Mouse (Mus musculus) left cerebral cortex, postnatal 14 days (tissue): Measurements from ENCODE around the gene Prss16. TPM values are rescaled to one million over a fixed set of nuclear protein-coding genes. Genes with fewer than 3 reads are reported as not detected.

Source experiments
- DNase-seq, 2 experiments: peaks; one replicate each; pipeline ENCODE4 v3.0.0; 2021 to 2022; ENCODE audit warnings: low spot score in 2 of 2, mixed read lengths in 1 of 2
- intact Hi-C: fragments of 180-260 bp; cut with DNase I; formaldehyde crosslinking; loops from one replicate; pipeline ENCODE4 v1.15.1; 2025
- total RNA-seq, 2 experiments: library from RNA; stranded (reverse); gene quantifications; 2 replicates each; pipeline ENCODE4 v1.2.3; 2021

Prss16 gene
- total RNA-seq, 2 experiments from 2014 or later = 0.19 TPM; not detected in 1

- peak; percentile 77 to 85 for DNase-seq
- intact Hi-C loops = no loop called here
These were observed 6.2 kb upstream of the Prss16 start for GRCm38 (mm10) chr13:22015479-22016450.

- DNase-seq = no peak
- intact Hi-C loops = no loop called here
These were observed 4.9 kb upstream of the Prss16 start for GRCm38 (mm10) chr13:22014411-22014845.

DNA sequence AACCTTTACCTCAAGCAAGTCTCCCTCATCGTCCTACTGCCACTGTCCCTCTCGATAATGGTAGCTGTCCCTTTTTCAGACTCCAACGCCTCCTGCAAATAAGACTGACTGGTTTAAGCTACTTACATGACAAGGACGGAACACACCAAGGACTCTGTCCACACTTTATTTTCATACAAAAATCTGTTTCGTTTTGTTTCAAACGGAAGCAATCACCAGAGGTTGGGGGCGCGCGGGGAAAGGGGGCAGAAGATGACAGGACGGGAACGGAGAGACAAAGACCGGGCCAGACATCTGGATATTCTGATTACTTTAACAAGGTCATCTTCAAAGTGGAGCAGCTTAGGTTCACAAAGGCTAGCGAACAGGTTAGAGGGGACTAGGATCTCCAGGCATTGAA lies 4.2 kb upstream of the Prss16 start:
- no peak for DNase-seq
- intact Hi-C loops = no loop called here

- DNase-seq = no peak
- intact Hi-C loops = no loop called here
These were observed 835 bp downstream of the Prss16 start for GRCm38 (mm10) chr13:22008707-22009106.

DNA sequence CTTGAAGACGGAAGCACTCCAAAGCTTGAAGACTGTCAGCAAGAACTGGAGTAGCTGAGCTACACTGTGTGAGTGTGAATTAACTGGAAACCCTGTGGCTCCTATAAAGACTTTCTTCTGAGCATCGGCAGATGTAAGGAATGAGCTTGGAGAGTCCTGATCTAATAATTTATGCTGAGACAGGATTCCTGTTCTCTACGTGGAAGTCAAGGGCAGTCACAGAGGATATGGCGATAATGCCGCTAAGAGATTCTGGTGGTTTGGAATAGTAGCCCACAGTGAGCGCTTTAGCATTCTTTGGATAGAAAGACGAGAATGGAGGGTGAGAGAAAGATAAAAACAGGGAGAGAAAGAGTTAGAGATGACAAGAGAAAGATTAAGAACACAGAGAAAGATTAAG lies 1.7 kb downstream of the Prss16 start:
- DNase-seq = no peak
- intact Hi-C loops = no loop called here

DNA sequence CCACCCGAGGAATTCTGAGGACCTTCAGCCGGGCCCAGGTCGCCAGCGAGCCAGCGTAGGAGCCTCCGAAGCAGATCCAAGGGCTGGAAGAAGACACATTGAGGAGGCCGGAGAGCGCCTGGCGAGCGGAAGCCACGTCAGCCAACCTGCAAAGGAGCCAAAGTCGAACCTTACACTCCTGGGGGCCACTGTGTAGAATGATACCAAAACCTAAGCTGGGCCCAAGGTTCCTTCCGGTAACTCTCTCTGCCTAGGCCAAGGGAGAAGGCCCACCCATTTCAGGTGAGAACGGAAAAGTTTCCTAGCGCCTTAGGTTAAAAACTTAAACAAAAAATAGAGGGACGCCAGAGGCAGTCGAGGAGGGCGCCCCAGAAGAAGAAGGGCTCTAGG lies 2.4 kb downstream of the Prss16 start:
- intact Hi-C loops = no loop called here
- no peak for DNase-seq

DNA sequence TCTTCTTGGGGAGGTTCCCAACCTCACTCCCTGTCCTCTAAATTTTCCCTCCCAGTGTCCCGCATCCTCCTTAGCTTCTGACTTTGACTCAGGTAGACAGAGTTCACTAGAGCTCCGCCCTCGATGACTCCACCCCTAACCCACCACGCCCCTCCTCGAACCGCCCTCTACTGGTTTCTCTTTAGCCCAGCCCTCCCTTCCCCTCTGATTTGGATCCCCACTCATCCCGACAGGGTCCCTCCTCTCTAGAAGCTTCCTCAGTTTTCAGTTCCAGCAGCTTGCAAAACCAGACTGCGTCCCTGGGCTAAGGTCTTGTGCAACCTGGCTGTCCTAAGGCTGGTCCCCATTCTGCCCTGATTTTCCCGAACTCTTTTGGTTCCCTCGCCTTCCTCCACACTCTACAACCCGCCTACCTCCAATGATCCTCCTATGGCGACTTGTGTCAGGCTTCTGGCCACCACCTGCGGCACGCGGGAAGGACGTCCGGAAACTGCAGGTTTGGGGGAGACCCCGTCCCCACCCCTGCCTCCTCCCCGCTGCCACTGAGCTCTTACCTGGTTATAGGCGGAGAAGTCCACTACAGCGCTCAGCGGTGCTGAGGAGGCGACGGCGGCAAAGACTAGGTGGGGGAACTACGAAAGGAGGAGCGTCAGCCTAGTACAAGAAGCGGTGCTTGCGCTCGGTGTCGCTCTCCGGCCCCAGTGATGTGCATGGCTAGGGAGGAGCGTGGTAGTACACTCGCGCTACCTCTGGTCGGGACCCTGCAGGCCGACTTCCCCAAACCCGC lies 3.0 kb downstream of the Prss16 start:
- DNase-seq = no peak
- intact Hi-C loops = no loop called here

DNA sequence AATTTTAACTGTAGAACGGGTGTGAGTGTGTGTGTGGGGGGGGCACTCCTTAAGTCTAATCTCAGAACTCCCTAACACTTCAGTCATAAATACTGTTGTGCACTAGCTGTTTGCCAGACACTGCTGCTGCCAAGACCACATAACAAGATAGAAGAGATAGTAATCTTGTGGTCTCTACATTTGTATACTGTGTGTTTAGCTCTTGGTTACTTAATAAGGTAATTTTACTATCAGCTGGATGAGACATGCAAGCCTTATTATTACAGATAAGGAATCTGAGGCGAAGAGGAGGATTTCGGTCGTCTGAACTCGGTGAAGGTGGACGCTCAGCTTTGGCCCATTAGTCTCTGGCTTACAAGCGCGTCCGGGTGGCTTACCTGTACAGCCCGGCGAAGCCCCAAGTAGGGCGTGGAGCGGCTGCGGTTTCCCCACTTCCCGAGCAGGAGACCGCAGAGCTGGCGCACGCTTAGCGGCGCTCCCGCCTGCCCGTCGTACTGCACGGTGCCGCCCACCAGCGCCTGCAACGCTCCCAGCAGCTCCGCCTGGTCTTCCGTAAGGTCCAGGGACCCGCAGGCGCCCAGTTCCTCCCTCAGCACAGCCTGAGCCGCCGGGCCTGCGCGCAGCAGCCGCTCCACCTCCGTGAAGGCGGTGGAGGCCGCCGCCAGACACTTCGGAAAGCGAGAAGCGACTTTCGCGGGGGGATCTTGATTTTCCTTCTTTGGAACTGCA lies 3.8 kb downstream of the Prss16 start:
- intact Hi-C loops = no loop called here
- DNase-seq = peak in 1 of 2 experiments; percentile 22

- intact Hi-C loops = no loop called here
- DNase-seq = no peak
These were observed 7.7 kb downstream of the Prss16 start for GRCm38 (mm10) chr13:22001823-22002222.

DNA sequence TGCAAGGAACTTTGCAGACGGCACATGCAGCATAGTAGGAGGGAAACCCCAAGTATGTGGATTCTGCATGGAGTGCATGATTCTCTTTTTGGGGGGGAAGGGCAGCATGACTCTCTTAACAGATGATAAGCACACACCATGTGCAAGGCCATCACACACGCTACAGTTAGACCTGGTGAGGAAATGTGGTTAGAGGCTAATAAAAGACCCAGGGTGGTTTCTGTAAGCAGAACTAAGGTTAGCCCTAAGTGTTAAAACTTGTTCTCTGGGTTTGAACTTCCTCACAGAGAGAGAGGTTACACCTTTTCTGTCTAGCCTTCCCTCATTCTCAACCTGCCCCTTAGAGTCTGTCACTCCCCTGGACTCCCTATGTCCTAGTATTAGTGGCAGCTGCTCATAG lies 8.2 kb downstream of the Prss16 start:
- intact Hi-C loops = no loop called here
- DNase-seq = no peak

- no peak for DNase-seq
- intact Hi-C loops = loop anchor here (5.0 kb wide), 1 partner anchor 82 kb away; no protein-coding TSS in a partner anchor
These were observed 10.4 kb downstream of the Prss16 start for GRCm38 (mm10) chr13:21999147-21999546.

- intact Hi-C loops = loop anchor here (5.0 kb wide), 1 partner anchor 81 kb away; no protein-coding TSS in a partner anchor
- DNase-seq = no peak
These were observed 11.1 kb downstream of the Prss16 start for GRCm38 (mm10) chr13:21998412-21998811.

- DNase-seq = no peak
- intact Hi-C loops = loop anchor here (5.0 kb wide), 1 partner anchor 81 kb away; no protein-coding TSS in a partner anchor
These were observed 11.7 kb downstream of the Prss16 start for GRCm38 (mm10) chr13:21997821-21998220.

GRCm38 (mm10) chr13:21997201-21997820 lies 12.2 kb downstream of the Prss16 start:
- DNase-seq = no peak
- intact Hi-C loops = loop anchor here (5.0 kb wide), 1 partner anchor 80 kb away; no protein-coding TSS in a partner anchor

DNA sequence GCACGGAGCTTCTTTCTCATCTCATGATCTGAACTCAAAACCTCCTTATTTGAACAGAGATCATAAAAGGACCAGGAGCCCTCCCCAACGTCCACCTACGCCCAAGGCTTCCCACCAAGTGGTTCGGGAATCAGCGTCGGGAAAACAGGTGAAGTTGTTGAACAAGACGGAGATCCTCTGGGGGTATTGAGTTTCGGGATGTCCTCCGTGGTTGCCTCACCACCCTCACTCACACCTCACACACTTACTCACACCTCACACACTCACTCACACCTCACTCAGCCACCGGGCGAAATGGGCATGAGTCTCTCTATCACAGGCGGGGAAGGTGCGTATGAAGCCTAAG lies 12.7 kb downstream of the Prss16 start:
- no peak for DNase-seq
- intact Hi-C loops = loop anchor here (5.0 kb wide), 1 partner anchor 80 kb away; no protein-coding TSS in a partner anchor

- DNase-seq = no peak
- intact Hi-C loops = loop anchor here (5.0 kb wide), 1 partner anchor 79 kb away; no protein-coding TSS in a partner anchor
These were observed 13.3 kb downstream of the Prss16 start for GRCm38 (mm10) chr13:21996101-21996839.

GRCm38 (mm10) chr13:21995331-21995914 lies 14.1 kb downstream of the Prss16 start:
- intact Hi-C loops = loop anchor here (5.0 kb wide), 1 partner anchor 78 kb away; no protein-coding TSS in a partner anchor
- DNase-seq = no peak

DNA sequence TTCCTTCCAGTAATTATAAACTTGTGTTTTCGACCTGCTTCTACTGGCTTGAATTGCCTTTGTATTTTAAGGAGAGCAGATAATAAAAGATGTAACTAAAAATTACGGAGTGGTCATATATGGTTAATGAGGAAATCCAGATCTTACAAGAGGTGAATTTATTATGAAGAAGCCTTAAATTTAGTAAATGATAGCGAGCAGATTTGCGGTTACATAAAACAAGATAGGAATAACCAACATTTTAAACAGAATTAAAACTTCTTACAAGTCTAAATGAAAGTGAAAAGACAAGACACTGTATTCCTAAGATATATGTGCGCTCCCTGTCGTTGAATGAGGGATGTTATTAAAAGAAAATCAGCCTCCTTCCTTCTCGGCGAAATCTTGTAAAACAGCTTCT lies 14.6 kb downstream of the Prss16 start:
- no peak for DNase-seq
- intact Hi-C loops = loop anchor here (5.0 kb wide), 1 partner anchor 78 kb away; no protein-coding TSS in a partner anchor
